Mouse (Mus musculus) ES-CJ7 (cell line): ENCODE measurements around the gene Mis18a.

ENCODE experiments used
- DNase-seq: peaks from one replicate; pipeline ENCODE4 v3.0.0; 2011; ENCODE audit warnings: low read depth, low spot score

Mis18a gene

DNA sequence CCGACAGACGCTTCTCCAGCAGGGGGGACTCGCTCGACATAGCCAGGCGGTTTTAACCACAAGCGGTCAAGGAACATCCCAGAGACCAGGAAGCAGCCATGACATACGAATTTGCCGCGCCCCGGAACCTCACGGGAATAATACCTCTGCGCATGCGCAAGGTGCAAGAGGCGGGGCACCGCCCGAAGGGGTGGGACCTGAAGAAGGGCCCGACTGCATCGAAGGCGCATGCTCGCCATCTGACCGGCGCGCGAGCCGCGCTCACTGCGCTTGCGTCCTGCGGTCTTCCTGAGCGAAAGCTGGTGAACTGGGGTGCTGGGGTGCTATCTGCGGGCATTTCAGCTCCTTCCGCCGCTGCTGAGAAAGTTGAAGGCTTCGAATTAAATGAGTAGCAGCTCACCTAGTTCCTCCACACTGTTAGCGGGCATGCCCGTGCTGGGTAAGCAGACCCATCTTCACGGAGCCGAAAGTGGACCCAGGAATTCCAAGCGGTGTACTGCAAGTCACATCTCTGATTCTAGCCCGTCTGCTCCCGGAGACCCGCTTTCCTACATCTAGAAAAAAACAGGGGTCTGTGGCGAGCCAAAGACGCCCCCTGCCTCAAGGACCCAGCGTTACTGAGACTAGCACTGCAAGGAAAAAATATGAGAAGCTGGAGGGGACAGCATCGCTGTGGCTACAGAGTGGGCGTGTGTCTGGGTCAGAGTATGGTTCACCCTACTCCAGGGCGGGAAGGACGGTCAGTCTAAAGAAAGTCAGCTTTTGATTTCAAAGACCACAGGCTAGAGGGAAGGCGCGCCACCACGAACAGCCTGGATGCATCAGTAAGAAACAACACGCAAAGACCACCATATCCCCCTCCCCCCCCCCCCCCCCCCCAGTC, at the start of gene Mis18a:
TSS of gene Mis18a (minus strand) at position 172 of the 883 bp plus-strand sequence.
- DNase-seq = peak; percentile 97

DNA sequence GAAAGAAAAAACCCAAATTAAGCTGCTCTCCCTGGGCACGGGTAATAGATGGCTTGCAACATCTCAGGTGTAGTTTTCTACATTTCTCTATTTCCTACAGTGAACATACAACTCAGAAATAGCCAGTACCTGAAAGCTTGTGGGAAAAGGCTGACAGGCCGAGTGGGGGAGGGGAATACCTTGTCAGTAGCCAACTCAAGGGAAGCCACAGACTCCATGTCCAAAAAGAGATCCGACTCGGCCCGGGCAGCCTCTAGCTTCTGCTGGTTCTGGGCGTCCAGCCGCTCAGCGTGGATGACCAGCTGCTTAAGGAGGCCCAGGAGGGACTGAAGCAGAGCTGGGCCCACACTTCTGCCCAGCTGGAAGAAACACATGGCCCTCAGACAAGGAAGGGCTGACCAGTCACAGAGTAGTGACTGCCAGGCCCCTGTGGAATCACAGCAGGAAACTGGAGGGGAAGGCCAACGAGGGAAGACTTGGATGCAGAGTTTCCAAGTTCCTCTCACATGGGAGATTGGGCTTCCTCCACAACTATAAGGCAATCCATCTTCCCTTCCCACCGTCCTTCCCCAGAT, 48.8 kb upstream of the Mis18a start:
- DNase-seq = no peak

DNA sequence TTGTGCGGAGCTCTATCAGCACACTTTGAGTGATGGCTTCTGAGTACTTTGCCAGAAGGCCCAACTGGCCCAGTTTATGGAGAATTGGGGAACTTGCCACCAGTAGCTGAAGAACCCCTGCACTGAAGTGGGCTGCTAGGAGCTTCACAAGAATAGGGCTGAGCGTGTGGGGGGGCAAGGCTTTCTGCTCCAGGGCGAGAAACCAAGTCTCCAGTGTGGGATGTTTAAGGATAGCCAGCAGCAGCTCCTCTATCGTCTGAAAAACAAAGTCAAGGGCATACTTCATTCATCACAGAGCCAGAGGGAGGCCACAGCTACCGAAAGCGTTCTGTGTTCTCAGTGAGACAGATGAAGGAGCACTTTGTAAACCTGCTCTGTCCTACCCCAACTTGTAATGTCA, 47.4 kb upstream of the Mis18a start:
- DNase-seq = no peak

DNA sequence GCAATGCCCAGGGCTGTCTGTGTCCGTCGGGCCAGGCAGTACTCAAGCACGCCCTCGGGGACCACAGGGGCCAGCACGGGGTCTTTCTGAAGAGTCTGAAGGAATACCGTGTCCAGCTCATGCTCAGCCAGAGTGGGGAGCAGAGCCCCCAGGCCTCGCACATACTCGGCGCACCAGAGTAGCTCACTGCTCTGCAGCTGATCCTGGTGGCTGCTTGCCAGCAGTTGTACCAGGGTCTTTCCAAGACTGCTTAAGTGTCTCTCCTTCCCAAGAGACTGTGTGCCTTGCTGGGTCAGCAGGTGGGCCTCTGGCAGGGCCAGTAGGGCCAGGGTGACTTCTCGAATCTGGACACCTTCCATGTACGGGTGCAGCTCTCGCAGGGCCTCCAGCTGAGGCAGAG, 47.0 kb upstream of the Mis18a start:
- no peak for DNase-seq

DNA sequence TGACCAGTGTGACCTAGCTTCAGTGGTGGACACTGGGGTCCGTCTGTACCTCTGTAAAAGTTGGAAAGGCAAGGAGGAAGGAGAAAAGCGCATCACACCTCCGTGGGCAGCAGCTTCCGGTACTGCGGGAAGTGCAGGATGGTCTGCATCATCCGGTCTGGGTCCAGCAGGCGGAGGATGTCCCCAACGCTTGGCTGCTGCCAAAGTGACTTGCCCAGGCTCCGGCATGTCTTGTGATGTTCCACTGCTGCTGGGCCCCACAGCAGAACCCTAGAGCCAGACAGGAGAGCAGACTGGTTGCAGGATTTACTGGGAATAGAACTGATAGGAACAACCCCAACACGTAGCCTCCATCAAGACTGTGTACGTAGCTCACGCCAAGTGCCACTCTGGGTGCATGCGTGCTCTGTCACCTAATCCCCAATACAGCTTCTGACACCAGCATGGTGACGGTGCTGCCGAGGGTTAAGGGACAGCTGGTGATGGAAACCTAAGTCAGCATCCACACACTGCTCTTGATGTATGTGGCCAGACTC, 39.8 kb upstream of the Mis18a start:
- no peak for DNase-seq

DNA sequence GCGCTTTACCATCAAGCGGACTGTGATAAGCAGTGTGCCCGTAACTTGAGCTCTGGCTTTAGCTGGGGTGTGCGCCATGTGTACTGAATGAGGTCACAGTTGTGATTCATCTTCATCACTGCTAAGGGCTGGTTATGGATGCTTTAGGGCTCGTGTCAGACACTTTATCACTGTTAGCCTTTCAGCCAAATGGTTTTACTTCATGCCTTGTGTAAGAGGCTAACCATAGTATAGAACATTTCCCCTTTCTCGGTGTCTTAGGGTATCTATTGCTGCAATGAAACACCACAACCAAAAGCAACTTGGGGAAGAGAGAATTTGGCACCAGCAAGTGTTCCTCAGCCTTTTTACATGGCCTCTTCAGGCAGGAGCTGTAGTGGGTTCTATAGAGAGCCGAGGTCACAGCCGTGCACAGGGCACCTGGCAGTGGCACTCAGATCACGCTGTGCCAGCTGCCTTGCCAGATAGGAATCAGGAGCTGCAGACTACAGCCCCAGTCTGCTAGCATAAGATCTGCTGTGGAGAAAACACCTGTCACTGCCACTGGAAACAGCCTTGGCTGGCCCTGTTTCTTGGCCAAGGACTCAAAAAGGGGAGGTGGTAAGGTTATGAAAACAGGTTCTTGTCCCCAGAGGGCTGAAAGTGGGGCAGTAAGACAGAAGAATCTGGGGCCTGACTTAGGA, 38.1 kb upstream of the Mis18a start:
- no peak for DNase-seq

DNA sequence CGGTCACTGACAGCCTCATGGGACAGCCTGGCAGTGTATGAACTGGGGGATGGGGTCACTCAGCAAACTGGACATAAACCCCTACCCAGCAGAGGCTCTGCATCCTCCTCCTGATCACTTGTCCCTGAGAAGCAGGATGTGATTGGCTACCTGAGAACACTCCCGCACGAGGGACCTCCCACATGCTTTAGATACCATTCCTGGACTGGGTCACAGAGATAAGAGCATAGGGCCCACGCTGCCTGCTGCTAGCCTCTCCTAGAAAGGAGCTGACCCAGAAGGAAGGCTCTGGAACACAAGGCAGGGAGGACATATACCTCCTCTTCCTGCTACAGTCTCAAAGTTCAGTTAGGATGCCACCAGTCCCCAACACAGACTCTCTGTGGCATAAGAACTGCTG, 33.3 kb upstream of the Mis18a start:
- DNase-seq = no peak

DNA sequence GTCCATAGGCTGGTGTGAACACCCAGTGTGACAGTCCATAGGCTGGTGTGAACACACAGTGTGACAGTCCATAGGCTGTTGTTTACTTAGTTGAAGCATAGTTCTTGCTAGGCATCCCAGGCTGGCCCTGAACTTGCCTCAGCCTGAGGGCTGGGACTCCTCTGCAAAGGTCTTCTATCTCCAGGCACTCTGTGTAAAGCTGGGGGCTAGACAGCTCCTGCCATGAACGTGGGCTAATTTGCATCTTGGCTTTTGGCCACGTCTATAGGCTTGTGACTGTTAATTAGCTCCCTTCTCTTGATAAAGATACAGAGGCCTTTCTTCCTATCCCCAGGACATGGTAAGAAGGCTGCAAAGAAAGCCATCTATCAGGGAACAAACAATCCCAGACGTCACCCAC, 32.1 kb upstream of the Mis18a start:
- no peak for DNase-seq

DNA sequence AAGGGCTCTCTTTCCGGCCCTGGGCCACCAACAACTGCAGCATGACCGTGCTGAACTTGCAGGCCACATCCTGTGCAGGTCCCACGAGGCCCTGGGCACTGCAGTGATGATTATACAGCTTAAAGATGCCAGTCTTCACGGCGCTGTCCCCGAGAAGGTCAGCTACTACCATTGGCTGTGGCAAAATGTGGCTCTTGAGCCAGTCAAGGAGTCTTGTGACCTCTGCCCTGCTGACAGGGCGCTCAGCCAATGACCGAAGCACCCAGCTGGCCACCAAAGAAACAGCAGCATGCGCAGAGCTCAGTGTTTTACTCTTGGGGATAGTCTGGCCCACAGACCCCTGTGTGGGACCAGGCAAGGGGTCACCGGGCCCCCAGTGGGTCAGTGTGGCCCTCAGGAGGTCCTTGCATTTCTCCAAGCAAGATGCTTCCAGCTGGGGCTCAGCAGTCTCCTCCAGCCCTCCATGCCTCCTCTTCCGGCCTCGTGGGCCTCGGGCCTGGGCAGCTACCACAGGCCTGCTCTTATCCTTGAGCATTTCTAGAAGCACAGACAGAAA, 26.3 kb upstream of the Mis18a start:
- DNase-seq = no peak

DNA sequence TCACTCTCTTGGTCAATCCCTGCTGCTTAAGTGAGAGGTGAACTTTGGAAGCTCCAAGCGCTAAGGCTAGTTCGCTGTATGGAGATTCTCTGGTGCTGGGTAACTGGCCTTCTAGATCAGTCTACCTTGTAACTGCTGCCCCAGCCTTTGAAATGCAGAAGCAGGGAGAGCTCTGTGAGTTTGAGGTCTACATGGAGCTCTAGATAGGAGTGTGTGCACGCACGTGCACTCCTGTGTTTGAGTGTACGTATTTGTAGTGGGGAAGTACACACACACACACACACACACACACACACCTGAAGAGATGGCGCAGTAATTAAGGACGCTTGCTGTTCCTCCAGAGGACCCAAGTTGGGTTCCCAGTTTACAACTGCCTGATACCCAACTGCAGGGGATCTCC, 21.0 kb upstream of the Mis18a start:
- DNase-seq = no peak

DNA sequence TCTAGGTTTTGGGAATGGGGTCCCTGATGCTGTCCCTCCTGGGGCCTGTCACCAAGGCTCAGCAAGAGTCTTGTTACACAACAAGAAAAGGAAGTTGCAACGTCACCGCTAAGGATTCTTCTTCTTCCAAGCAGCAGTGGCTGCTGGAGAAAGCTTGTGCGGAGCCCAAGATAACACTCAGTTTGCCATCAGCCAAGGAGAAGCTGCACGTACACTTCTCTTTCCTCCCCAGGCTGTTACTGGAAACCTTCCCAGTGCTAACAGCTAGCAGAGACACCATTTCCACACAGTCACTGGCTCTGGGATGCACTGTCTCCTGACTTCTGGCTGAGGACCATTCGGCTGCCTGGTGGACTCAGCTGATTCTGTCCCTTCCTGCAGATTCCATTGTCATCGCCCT, 19.9 kb upstream of the Mis18a start:
- no peak for DNase-seq

DNA sequence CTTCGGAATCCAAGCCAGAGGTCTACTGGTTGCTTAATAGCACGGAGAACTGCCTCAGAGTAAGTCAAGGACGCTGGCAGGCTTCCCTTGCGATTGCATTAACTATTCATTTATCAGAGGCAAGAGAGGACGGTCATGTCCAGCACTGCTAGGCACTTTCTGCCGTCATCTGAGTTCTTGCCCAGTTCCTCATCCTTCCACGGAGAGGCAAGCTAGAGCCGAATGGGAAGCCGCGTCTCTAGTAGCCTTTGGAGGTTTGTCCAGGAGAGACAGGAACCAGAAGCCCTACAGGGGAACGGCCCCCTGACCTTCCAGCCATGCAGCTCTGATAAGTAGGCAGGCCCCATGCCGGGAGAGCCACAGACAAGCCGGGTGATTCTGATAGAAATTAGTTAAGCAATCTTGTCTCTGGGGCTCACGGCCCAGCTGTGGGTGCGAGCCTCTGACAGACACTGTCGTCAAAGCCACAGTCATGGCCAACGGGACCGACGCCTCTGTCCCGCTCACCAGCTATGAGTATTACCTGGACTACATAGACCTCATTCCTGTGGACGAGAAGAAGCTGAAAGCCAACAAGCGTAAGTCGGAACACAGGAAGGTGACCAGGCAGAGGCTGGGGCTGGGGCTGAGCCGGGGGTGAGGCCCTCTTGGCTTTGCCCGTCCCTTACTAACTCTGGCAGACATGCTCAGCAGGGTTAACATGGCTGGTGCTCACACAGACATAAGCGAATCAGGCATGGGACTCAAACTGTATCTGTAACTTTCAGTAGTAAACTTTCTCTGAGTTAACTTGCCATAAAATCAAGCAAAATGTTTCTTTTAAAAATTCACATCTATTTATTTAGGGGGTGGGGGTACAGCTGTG, 11.1 kb upstream of the Mis18a start, which contains the start of gene Mrap:
TSS of gene Mrap (plus strand) at position 116 of the 865 bp plus-strand sequence.
- DNase-seq = no peak

DNA sequence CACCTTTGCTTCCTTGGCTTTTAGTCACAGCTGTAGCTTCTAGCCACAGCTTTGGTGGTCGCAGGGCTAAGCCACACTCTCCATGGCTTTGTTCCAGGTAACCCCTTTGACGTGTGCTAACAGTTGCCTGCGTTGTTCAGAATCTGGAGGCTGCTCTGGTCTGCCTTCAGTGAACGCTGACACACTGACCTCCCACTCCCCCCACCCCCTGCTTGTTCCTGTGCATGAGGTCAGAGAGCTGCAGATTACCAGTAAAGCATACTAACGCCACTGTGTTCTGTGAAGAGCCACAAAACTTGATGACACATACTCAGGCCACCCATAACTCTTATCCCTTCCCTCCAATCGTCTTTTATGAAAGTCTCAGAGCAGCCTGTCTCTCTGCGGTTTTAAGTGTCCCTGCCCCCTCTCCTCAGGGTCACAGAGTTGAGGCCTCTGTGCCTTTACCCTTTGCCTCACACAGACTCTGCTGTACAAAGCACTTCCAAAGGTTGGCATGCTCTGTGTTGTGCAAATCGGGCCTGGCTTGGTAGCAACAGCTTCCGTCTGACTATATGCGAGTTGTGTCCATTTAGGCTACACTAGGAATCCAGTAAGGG, 9.6 kb upstream of the Mis18a start:
- peak; percentile 29 for DNase-seq

DNA sequence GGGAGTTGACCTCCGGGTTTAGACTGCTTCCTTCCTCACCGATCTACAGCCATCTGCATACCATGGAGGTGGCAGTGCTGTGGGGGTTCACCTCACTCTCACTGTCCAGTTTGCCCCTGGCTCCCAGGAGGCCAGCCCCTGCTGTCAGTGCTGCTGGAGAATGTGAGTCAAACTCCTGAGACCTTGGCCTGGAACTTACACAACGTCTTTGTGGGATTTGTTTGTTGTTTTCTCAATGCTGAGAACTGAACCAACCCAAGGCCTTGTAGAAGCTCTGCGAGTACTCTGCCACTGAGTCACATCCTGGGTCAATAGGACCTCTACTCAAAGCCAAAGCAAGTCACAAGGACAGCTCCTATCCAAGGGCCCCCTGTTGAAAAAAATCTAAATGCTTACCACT, 8.4 kb upstream of the Mis18a start:
- DNase-seq = no peak

DNA sequence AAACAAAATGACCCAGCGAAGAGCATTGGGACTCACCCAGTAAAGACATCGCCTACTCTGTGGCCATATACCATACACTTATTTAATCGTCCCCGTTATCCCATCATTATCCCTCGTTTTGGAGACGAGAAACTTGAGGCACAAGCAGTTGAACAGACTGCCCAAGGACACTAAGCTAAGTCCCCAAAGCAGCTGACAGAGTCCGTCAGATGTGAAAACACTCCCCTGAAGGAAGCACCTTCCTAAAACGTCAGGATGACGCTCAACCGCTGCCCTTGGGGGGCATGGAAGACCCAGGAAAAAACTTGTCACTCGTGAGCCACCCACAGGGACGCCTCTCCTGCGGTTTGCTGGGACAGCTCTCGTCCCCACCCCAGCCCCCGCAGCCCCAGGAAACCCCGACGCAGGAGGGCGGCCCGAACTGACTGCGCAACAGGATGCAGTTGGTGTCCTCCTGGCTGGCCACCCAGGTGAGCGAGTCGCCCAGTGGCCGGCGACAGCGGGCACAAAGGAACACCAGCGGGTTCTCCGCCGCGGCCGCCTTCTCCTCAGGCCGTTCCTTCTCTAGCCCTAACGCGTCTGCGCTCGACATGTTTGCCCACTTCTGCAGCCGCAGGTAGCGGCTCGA, 490 bp downstream of the Mis18a start:
- no peak for DNase-seq

DNA sequence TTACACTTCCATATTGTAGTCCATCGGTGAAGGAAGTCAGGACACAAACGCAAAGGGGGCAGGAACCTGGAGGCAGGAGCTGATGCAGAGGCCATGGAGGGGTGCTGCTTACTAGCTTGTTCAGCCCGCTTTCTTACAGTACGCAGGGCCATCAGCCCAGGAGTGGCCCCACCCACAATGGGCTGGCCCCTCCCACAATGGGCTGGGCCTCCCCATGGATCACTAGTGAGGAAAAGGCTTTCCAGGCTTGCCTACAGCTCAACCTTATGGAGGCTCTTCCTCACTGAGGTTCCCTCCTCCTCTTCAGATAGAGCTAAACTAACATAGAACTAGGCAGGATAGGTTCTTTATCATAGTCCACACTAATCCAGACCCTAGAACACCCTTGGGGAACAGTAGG, 3.2 kb downstream of the Mis18a start:
- DNase-seq = peak; percentile 53

DNA sequence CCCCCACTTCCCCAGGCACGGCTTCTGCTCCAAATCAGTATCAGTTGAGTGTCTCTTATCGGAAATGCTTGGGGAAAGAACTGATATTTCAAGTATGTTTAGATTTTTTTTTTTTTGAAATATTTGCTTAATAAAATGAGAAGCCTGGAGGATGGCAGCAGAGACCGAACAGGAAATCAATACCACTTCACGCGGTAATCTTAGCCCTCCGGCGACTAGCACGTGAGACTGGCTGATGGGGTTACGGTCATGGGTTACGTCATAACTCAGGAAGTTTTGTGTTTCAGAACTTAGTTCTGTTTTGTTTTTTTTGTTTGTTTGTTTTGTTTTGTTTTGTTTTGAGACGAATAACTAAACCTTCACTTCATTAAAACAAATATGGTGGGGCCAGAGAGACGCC, 16.9 kb downstream of the Mis18a start:
- no peak for DNase-seq

DNA sequence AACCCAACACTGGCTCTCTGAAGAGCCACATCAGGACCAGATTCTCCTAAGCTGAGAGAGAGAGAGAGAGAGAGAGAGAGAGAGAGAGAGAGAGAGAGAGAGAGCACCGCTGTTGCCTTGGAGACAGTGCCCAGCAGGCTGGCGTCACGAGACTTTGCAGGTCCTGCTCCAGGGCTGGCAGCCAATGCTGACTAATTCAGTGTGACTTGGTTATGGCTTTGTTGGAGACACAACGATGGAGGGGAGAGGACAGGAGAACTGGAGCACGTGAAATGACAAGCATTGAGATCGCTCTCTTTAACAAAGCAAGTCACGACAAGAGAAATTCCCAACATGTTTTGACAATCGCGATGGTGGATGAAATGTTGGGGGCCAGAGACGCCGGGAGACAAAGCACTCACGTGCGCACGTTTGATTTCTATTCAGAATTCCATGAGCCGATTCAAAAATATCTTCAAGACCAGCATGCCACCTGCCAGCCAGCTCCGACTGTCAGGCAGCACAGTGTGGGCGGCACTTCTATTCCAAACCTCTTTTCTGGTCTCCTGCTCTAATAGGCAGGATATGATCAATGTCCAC, 17.4 kb downstream of the Mis18a start:
- no peak for DNase-seq

DNA sequence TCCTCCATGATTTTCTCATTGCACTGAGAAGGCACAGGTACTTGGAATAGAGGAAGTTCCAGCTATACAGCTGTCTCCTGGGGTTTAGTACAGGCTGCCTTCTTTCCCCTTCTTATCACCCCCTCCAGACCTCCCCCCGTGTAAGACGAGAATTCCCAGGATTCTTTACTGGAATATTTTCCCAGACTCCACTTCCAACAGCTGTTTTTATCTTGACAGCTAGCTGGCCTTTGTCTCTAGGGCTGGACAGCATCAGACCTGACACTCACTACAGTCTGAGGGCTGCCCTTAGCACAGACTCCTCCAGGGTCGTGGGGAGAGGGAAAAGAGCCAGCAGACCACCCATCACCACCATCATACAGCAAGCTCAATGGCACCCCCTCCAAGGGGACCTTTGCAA, 20.9 kb downstream of the Mis18a start:
- DNase-seq = no peak
